8 mouse cellular contexts compared by ENCODE assay signal in the genomic region with DNA sequence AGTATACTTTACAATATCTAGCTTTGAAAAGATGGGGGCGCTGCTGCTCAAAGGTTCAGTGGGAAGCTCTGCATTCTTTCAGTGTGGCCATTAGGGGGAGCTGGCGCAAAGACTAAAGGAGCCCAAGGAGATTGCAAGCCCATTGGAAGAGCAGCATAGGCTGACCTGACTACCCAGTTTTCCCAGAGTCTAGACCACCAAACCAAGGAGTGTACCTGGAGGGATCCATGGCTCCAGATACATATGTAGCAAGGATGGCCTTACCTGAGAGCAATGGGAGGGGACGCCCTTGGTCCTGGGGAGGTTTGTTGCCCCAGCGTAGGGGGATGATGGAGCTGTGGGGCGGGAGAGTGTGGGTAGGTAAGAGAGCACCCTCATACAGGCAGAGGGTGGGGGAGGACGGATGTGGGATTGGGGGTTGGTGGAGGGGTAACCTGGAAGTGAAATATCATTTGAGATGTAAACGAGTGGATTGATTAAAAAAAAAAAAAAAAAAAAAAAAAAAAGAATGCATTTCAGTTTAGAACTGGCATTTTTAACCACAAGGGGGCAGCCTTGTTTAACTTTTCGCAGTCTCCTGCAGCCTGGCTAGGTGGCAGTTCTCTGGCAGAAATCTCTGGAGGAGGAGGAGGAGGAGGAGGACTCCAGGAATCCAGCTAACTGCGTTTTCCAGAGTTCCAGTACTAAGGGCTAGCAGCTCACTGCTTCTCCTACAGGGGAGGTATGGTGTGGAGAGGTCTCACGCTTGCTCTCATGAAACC. TPM values are rescaled to one million over a fixed set of nuclear protein-coding genes. Genes with fewer than 3 reads are reported as not detected.
DNase-seq lines count a peak whose midpoint lies in the region; ATAC-seq lines count a peak whose summit lies in the region.

No protein-coding gene starts in this region.

- no peaks in the 10 kb centered on the region for H3K9me3 ChIP-seq in hindbrain, embryonic 14.5 days (ENCODE audit: control insufficient read depth, low read length)

- H3K27me3 ChIP-seq in hindbrain, embryonic 14.5 days (ENCODE audit: control insufficient read depth, insufficient read depth, low read length), result no peaks in the 10 kb centered on the region

- no peak overlapping the region for H3K9ac ChIP-seq in hindbrain, embryonic 14.5 days

- H3K4me1 ChIP-seq in hindbrain, embryonic 14.5 days (replicated peaks; ENCODE audit: control insufficient read depth, insufficient read depth, low read length), result peaks cover 4% of the 10 kb centered on the region; the same call in 1 of the 2 replicates

- H3K27ac ChIP-seq in hindbrain, embryonic 14.5 days, result no peak overlapping the region

- peak; percentile 81 for ATAC-seq in hindbrain, embryonic 14.5 days (ENCODE audit: low FRiP score)

- H3K36me3 ChIP-seq in hindbrain, embryonic 14.5 days (replicated peaks; ENCODE audit: control insufficient read depth, insufficient read depth), result no peaks in the 10 kb centered on the region

- 26% methylated on average over 10 of the region's 10 CpGs for WGBS in hindbrain, embryonic 14.5 days

- H3K4me2 ChIP-seq in hindbrain, embryonic 14.5 days (replicated peaks), result peak overlapping the region; percentile 47

- DNase-seq in R1 (ENCODE audit: low read depth, low spot score), result peak; percentile 91
- peak; percentile 64 for DNase-seq in cerebellum, adult 9-10 months
- DNase-seq in forelimb bud, embryonic 11.5 days (ENCODE audit: low read depth, low spot score), result peak; percentile 88
- DNase-seq in hindbrain, embryonic 14.5 days (ENCODE audit: low spot score), result peak; percentile 89
- peak; percentile 44 to 87 for DNase-seq in layer of hippocampus, postnatal 25 days (ENCODE audit: extremely low spot score in 1 of 2, low spot score in 1 of 2)
- peak; percentile 83 for DNase-seq in lung, postnatal 14 days
- peak; percentile 91 for DNase-seq in retina, postnatal 1 day
- DNase-seq in urinary bladder, postnatal 4 days (ENCODE audit: low spot score in 2 of 2), result peak; percentile 39 to 71

- no peak overlapping the region for H3K4me3 ChIP-seq in hindbrain, embryonic 14.5 days (replicated peaks; ENCODE audit: low read length)

RNA-seq across cellular contexts. Expression of gene Tom1l1, which starts 9.5 kb away (rescaled TPM):
- polyA plus RNA-seq in hindbrain, embryonic 14.5 days (2014; fragmentation: Nextera tagmentation; extraction: Ambion mirVana), result 24.6 and 27.1 TPM in 2 replicates
- total RNA-seq in layer of hippocampus, postnatal 25 days (2021), result 10 to 100 TPM; 19.7 to 23.4 TPM

RNA-seq across cellular contexts. Expression of gene Cox11, which starts 59.7 kb away (rescaled TPM):
- 28.4 and 31.5 TPM in 2 replicates for polyA plus RNA-seq in hindbrain, embryonic 14.5 days (2014; fragmentation: Nextera tagmentation; extraction: Ambion mirVana)
- 10 to 100 TPM; 23.9 to 29.0 TPM for total RNA-seq in layer of hippocampus, postnatal 25 days (2021)

RNA-seq across cellular contexts. Expression of gene Stxbp4, which starts 59.8 kb away (rescaled TPM):
- polyA plus RNA-seq in hindbrain, embryonic 14.5 days (2014; fragmentation: Nextera tagmentation; extraction: Ambion mirVana), result 18.8 and 19.4 TPM in 2 replicates
- 10 to 100 TPM; 11.1 to 11.8 TPM for total RNA-seq in layer of hippocampus, postnatal 25 days (2021)
